Mouse (Mus musculus): ENCODE measurements around the gene Oprm1. TPM values are rescaled to one million over a fixed set of nuclear protein-coding genes. Genes with fewer than 3 reads are reported as not detected.

Oprm1 gene
- polyA plus RNA-seq, 1 experiment, result 2.1 TPM

GRCm38 (mm10) chr10:6956357-6956756 lies 198.1 kb downstream of the Oprm1 start:
- DNase-seq, result no peak
- no peaks in the 10 kb centered on the region for H3K4me1 ChIP-seq (ENCODE audit: control insufficient read depth, insufficient read depth, low read length)
- WGBS, result 90% methylated on average over 2 of the region's 2 CpGs
- H3K27ac ChIP-seq (ENCODE audit: insufficient read depth, low read length), result no peak overlapping the region
- no peaks in the 10 kb centered on the region for H3K27me3 ChIP-seq (ENCODE audit: control insufficient read depth, insufficient read depth, low read length)
- H3K4me3 ChIP-seq (replicated peaks; ENCODE audit: insufficient read depth, low read depth, low read length), result no peak overlapping the region
- TF ChIP-seq POLR2A (IDR thresholded peaks at IDR 0.05; ENCODE audit: borderline replicate concordance, insufficient read depth, low read length) (no peak), CTCF (IDR thresholded peaks at IDR 0.05; ENCODE audit: borderline replicate concordance, insufficient read depth, low read depth, low read length) (no peak)

- no peaks in the 10 kb centered on the region for H3K27me3 ChIP-seq (ENCODE audit: control insufficient read depth, insufficient read depth, low read length)
- no peak for DNase-seq
- WGBS, result 51% methylated on average over 5 of the region's 5 CpGs
- no peak for TF ChIP-seq POLR2A (IDR thresholded peaks at IDR 0.05; ENCODE audit: borderline replicate concordance, insufficient read depth, low read length)
- TF ChIP-seq CTCF (IDR thresholded peaks at IDR 0.05; ENCODE audit: borderline replicate concordance, insufficient read depth, low read depth, low read length), result no peak
- no peak overlapping the region for H3K4me3 ChIP-seq (replicated peaks; ENCODE audit: insufficient read depth, low read depth, low read length)
- H3K4me1 ChIP-seq (ENCODE audit: control insufficient read depth, insufficient read depth, low read length), result no peaks in the 10 kb centered on the region
- no peak overlapping the region for H3K27ac ChIP-seq (ENCODE audit: insufficient read depth, low read length)
These were observed 200.5 kb downstream of the Oprm1 start for GRCm38 (mm10) chr10:6958791-6959190.

GRCm38 (mm10) chr10:6967588-6968242 lies 209.4 kb downstream of the Oprm1 start:
- H3K4me3 ChIP-seq (replicated peaks; ENCODE audit: insufficient read depth, low read depth, low read length), result no peak overlapping the region
- 76% methylated on average over 8 of the region's 8 CpGs for WGBS
- H3K27ac ChIP-seq (ENCODE audit: insufficient read depth, low read length), result no peak overlapping the region
- H3K27me3 ChIP-seq (ENCODE audit: control insufficient read depth, insufficient read depth, low read length), result no peaks in the 10 kb centered on the region
- TF ChIP-seq CTCF (IDR thresholded peaks at IDR 0.05; ENCODE audit: borderline replicate concordance, insufficient read depth, low read depth, low read length), result no peak
- no peak for TF ChIP-seq POLR2A (IDR thresholded peaks at IDR 0.05; ENCODE audit: borderline replicate concordance, insufficient read depth, low read length)
- no peak for DNase-seq
- H3K4me1 ChIP-seq (ENCODE audit: control insufficient read depth, insufficient read depth, low read length), result peaks cover 3% of the 10 kb centered on the region; the same call in 1 of the 2 replicates

GRCm38 (mm10) chr10:6968334-6968733 lies 210.0 kb downstream of the Oprm1 start:
- peak in 1 of 2 experiments; percentile 37 for DNase-seq
- no peak for TF ChIP-seq CTCF (IDR thresholded peaks at IDR 0.05; ENCODE audit: borderline replicate concordance, insufficient read depth, low read depth, low read length)
- TF ChIP-seq POLR2A (IDR thresholded peaks at IDR 0.05; ENCODE audit: borderline replicate concordance, insufficient read depth, low read length), result no peak
- H3K27ac ChIP-seq (ENCODE audit: insufficient read depth, low read length), result no peak overlapping the region
- peaks cover 3% of the 10 kb centered on the region; the same call in 1 of the 2 replicates for H3K4me1 ChIP-seq (ENCODE audit: control insufficient read depth, insufficient read depth, low read length)
- 20% methylated on average over 1 of the region's 1 CpGs for WGBS
- H3K27me3 ChIP-seq (ENCODE audit: control insufficient read depth, insufficient read depth, low read length), result no peaks in the 10 kb centered on the region
- no peak overlapping the region for H3K4me3 ChIP-seq (replicated peaks; ENCODE audit: insufficient read depth, low read depth, low read length)

- 14% methylated on average over 2 of the region's 2 CpGs for WGBS
- Histone ChIP-seq H3K4me3 (replicated peaks; ENCODE audit: insufficient read depth, low read depth, low read length) (peak overlapping the region; percentile 3), H3K4me1 (ENCODE audit: control insufficient read depth, insufficient read depth, low read length) (peaks cover 3% of the 10 kb centered on the region; the same call in 1 of the 2 replicates), H3K27ac (ENCODE audit: insufficient read depth, low read length) (no peak overlapping the region), H3K27me3 (ENCODE audit: control insufficient read depth, insufficient read depth, low read length) (no peaks in the 10 kb centered on the region)
- TF ChIP-seq POLR2A (IDR thresholded peaks at IDR 0.05; ENCODE audit: borderline replicate concordance, insufficient read depth, low read length) (no peak), CTCF (IDR thresholded peaks at IDR 0.05; ENCODE audit: borderline replicate concordance, insufficient read depth, low read depth, low read length) (peak; percentile 37; the same call in 1 of the 2 replicates)
- DNase-seq, result peak; percentile 45 to 64
These were observed 219.5 kb downstream of the Oprm1 start for GRCm38 (mm10) chr10:6977843-6978242.

- WGBS, result 11% methylated on average over 1 of the region's 1 CpGs
- Histone ChIP-seq H3K27ac (ENCODE audit: insufficient read depth, low read length) (peak overlapping the region; percentile 94), H3K27me3 (ENCODE audit: control insufficient read depth, insufficient read depth, low read length) (no peaks in the 10 kb centered on the region), H3K4me3 (replicated peaks; ENCODE audit: insufficient read depth, low read depth, low read length) (peak overlapping the region; percentile 63), H3K4me1 (ENCODE audit: control insufficient read depth, insufficient read depth, low read length) (peaks cover 3% of the 10 kb centered on the region; the same call in 1 of the 2 replicates)
- DNase-seq, result peak in 1 of 2 experiments; percentile 62
- no peak for TF ChIP-seq POLR2A (IDR thresholded peaks at IDR 0.05; ENCODE audit: borderline replicate concordance, insufficient read depth, low read length)
- TF ChIP-seq CTCF (IDR thresholded peaks at IDR 0.05; ENCODE audit: borderline replicate concordance, insufficient read depth, low read depth, low read length), result no peak
These were observed 220.4 kb downstream of the Oprm1 start for GRCm38 (mm10) chr10:6978733-6979132.

GRCm38 (mm10) chr10:6979216-6979615 lies 220.9 kb downstream of the Oprm1 start:
- H3K27ac ChIP-seq (ENCODE audit: insufficient read depth, low read length), result peak overlapping the region; percentile 94
- 11% methylated on average over 7 of the region's 7 CpGs for WGBS
- peak; percentile 82 for TF ChIP-seq POLR2A (IDR thresholded peaks at IDR 0.05; ENCODE audit: borderline replicate concordance, insufficient read depth, low read length)
- no peak for TF ChIP-seq CTCF (IDR thresholded peaks at IDR 0.05; ENCODE audit: borderline replicate concordance, insufficient read depth, low read depth, low read length)
- H3K27me3 ChIP-seq (ENCODE audit: control insufficient read depth, insufficient read depth, low read length), result no peaks in the 10 kb centered on the region
- H3K4me1 ChIP-seq (ENCODE audit: control insufficient read depth, insufficient read depth, low read length), result peaks cover 3% of the 10 kb centered on the region; the same call in 1 of the 2 replicates
- DNase-seq, result peak; percentile 78 to 87
- peak overlapping the region; percentile 95 for H3K4me3 ChIP-seq (replicated peaks; ENCODE audit: insufficient read depth, low read depth, low read length)

GRCm38 (mm10) chr10:6979789-6980188 lies 221.5 kb downstream of the Oprm1 start:
- Histone ChIP-seq H3K27me3 (ENCODE audit: control insufficient read depth, insufficient read depth, low read length) (no peaks in the 10 kb centered on the region), H3K4me3 (replicated peaks; ENCODE audit: insufficient read depth, low read depth, low read length) (peak overlapping the region; percentile 95), H3K4me1 (ENCODE audit: control insufficient read depth, insufficient read depth, low read length) (no peaks in the 10 kb centered on the region; the same call in 1 of the 2 replicates), H3K27ac (ENCODE audit: insufficient read depth, low read length) (peak overlapping the region; percentile 94; the same call in 1 of the 2 replicates)
- 7% methylated on average over 8 of the region's 8 CpGs for WGBS
- DNase-seq, result peak; percentile 54 to 56
- TF ChIP-seq POLR2A (IDR thresholded peaks at IDR 0.05; ENCODE audit: borderline replicate concordance, insufficient read depth, low read length), result no peak
- TF ChIP-seq CTCF (IDR thresholded peaks at IDR 0.05; ENCODE audit: borderline replicate concordance, insufficient read depth, low read depth, low read length), result no peak
